Mouse (Mus musculus): ENCODE measurements around the gene Gas7. TPM values are rescaled to one million over a fixed set of nuclear protein-coding genes. Genes with fewer than 3 reads are reported as not detected.

Gas7 gene
- polyA plus RNA-seq, 1 experiment: not detected

GRCm38 (mm10) chr11:67600710-67601430, 145.6 kb downstream of the Gas7 start:
- no peak for TF ChIP-seq GATA1 (IDR thresholded peaks at IDR 0.05; ENCODE audit: low read length)

GRCm38 (mm10) chr11:67602711-67603369, 147.6 kb downstream of the Gas7 start:
- TF ChIP-seq GATA1 (IDR thresholded peaks at IDR 0.05; ENCODE audit: low read length): no peak

DNA sequence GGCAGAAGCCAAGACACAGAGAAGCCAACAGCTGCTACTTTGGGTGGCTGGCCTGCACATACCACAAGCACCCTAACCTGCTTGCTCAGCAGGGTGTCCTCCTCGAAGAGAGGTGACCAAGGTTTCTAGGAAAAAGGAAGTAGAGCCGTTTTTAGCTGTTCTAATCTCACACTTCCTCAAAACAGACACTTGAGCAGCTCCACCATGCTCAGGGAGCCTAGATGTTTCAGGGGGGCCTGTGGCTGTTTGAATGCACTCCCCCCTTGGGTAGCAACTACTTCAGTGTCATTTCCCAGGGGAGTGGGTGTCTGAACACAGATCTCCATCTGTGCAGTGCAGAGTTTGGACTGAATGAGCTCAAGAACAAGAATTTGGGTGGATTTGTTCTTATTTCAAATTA, 149.2 kb downstream of the Gas7 start:
- no peak for TF ChIP-seq GATA1 (IDR thresholded peaks at IDR 0.05; ENCODE audit: low read length)

- TF ChIP-seq GATA1 (IDR thresholded peaks at IDR 0.05; ENCODE audit: low read length): no peak
Observed at GRCm38 (mm10) chr11:67608114-67608683, 153.0 kb downstream of the Gas7 start.

GRCm38 (mm10) chr11:67612158-67612839, 157.1 kb downstream of the Gas7 start:
- TF ChIP-seq GATA1 (IDR thresholded peaks at IDR 0.05; ENCODE audit: low read length): no peak

- TF ChIP-seq GATA1 (IDR thresholded peaks at IDR 0.05; ENCODE audit: low read length): no peak
Observed at GRCm38 (mm10) chr11:67616557-67617239, 161.5 kb downstream of the Gas7 start.

DNA sequence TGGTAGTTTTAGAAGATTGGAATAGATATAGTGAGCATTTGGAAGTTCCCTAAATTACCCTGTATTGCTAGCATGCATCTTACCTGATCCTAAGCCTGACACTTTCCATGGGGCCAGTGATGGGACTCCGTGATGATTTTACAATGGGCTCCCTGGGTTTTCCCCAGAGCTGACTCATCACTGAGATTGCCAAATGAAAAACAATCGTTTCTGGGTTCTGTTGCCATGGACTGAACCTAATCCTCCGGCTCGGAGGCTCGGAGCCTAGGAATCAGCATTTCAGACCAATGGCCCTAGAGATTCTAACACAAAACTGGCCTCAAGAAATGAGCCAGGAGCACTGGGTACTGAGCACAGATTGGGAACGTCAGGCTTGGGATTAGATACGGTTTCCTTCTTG, 167.1 kb downstream of the Gas7 start:
- TF ChIP-seq GATA1 (IDR thresholded peaks at IDR 0.05; ENCODE audit: low read length): no peak

GRCm38 (mm10) chr11:67627179-67627578, 171.9 kb downstream of the Gas7 start:
- TF ChIP-seq GATA1 (IDR thresholded peaks at IDR 0.05; ENCODE audit: low read length): no peak

DNA sequence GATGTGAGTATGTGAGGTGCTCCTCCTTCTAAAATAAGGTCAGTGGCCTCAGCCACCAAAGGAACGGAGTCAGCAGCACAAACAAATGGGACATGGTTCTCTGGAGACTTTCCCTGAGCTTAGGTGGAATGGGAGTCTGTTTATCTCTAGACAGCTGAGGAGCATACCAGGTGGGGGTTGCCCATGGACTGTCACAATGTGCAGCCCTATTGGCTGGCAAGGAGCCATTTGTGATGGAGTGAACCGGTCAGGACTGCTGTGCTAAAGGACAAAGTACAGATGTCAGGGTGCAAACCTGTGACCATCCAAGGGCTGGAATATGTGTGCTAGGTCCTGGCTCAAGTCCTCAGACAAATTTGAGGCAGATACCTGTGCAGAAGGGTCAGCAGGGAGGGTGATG, 173.3 kb downstream of the Gas7 start:
- no peak for TF ChIP-seq GATA1 (IDR thresholded peaks at IDR 0.05; ENCODE audit: low read length)

GRCm38 (mm10) chr11:67632906-67633305, 177.7 kb downstream of the Gas7 start:
- TF ChIP-seq GATA1 (IDR thresholded peaks at IDR 0.05; ENCODE audit: low read length): no peak

GRCm38 (mm10) chr11:67633620-67634229, 178.5 kb downstream of the Gas7 start:
- TF ChIP-seq GATA1 (IDR thresholded peaks at IDR 0.05; ENCODE audit: low read length): no peak

GRCm38 (mm10) chr11:67636201-67636600, 181.0 kb downstream of the Gas7 start:
- TF ChIP-seq GATA1 (IDR thresholded peaks at IDR 0.05; ENCODE audit: low read length): no peak

GRCm38 (mm10) chr11:67636905-67637586, 181.8 kb downstream of the Gas7 start:
- TF ChIP-seq GATA1 (IDR thresholded peaks at IDR 0.05; ENCODE audit: low read length): no peak

GRCm38 (mm10) chr11:67638401-67638800, 183.2 kb downstream of the Gas7 start:
- TF ChIP-seq GATA1 (IDR thresholded peaks at IDR 0.05; ENCODE audit: low read length): no peak

DNA sequence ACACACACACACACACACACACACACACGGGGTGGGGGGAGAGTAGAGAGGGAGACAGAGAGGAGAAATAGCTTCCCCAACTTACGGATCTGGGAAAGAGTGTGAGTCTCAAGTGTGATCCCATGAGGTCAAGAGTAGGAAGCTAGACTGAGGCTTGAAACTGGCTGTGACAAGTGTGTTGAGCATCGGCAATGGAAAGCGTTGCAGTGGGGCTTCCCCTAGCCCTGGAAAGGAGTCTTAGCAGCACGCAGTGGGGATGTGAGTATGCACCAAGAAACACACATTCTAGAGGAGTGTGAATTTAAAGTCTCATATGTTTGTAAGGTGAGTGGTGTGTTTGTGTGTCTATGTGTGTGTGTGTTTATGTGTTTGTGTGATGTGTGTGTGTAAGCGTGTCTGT, 185.1 kb downstream of the Gas7 start:
- TF ChIP-seq GATA1 (IDR thresholded peaks at IDR 0.05; ENCODE audit: low read length): no peak
